Mouse (Mus musculus) midbrain, embryonic 13.5 days (tissue): Measurements from ENCODE around the gene Dbn1. TPM values are rescaled to one million over a fixed set of nuclear protein-coding genes. Genes with fewer than 3 reads are reported as not detected.

Source experiments
- ATAC-seq: fragments of 200-750 bp; cut with Nextera tagmentation; 2 replicates; pipeline ENCODE4 v1.8.0; 2017; ENCODE audit warnings: mild to moderate bottlenecking, moderate TSS enrichment, moderate library complexity
- H3K27ac ChIP-seq: fragments of 300-500 bp; sonication (generic); 2 replicates; pipeline ENCODE4 v1.5.1; 2015; ENCODE audit warnings: inconsistent platforms, mild to moderate bottlenecking, moderate library complexity
- H3K27me3 ChIP-seq: fragments of 300-500 bp; sonication (generic); 2 replicates; pipeline ENCODE4 v1.6.1; 2015; ENCODE audit warnings: mild to moderate bottlenecking, inconsistent platforms
- H3K36me3 ChIP-seq: fragments of 300-500 bp; sonication (generic); 2 replicates; pipeline ENCODE4 v1.6.1; 2015; ENCODE audit warnings: mild to moderate bottlenecking, inconsistent platforms
- H3K4me1 ChIP-seq: fragments of 300-500 bp; sonication (generic); replicated peaks from 2 replicates; pipeline ENCODE4 v1.6.1; 2015; ENCODE audit warnings: inconsistent platforms
- H3K4me2 ChIP-seq: fragments of 300-500 bp; sonication (generic); replicated peaks from 2 replicates; pipeline ENCODE4 v1.6.1; 2015; ENCODE audit warnings: moderate library complexity, mild to moderate bottlenecking, inconsistent platforms
- H3K4me3 ChIP-seq: fragments of 300-500 bp; sonication (generic); replicated peaks from 2 replicates; pipeline ENCODE4 v1.5.1; 2015; ENCODE audit warnings: mild to moderate bottlenecking, inconsistent platforms
- H3K9ac ChIP-seq: fragments of 300-500 bp; sonication (generic); replicated peaks from 2 replicates; pipeline ENCODE4 v1.6.1; 2015; ENCODE audit warnings: mild to moderate bottlenecking, inconsistent platforms
- H3K9me3 ChIP-seq: fragments of 300-500 bp; sonication (generic); 2 replicates; pipeline ENCODE4 v1.6.1; 2016; ENCODE audit warnings: mild to moderate bottlenecking, inconsistent platforms
- WGBS: fragments of 180-500 bp; shearing (Covaris S2); methylation state at CpG from one replicate; pipeline ENCODE4 v1.1.7; 2015; 5-methylcytosine and 5-hydroxymethylcytosine counted together
- polyA plus RNA-seq: library from polyadenylated mRNA; unstranded; fragments of >200 nt; fragmentation: Nextera tagmentation; extraction: Ambion mirVana; gene quantifications from 2 replicates; pipeline ENCODE4 v1.2.1, GENCODE M21; 2015

Gene Dbn1
- polyA plus RNA-seq, 1 experiment from 2014 or later, result 674 TPM

GRCm38 (mm10) chr13:55473961-55474360 lies 13.9 kb downstream of the Dbn1 start:
- ATAC-seq, result no peak

GRCm38 (mm10) chr13:55473076-55473831 lies 14.7 kb downstream of the Dbn1 start:
- peak overlapping the region; percentile 89 for H3K9ac ChIP-seq
- no peaks in the 10 kb centered on the region for H3K9me3 ChIP-seq
- 19% methylated on average over 18 of the region's 18 CpGs for WGBS
- H3K4me3 ChIP-seq, result peak overlapping the region; percentile 51
- H3K27me3 ChIP-seq, result no peaks in the 10 kb centered on the region
- H3K4me2 ChIP-seq, result peak overlapping the region; percentile 97
- ATAC-seq, result no peak
- peaks cover 92% of the 10 kb centered on the region for H3K4me1 ChIP-seq
- peaks cover 58% of the 10 kb centered on the region for H3K36me3 ChIP-seq
- peak overlapping the region; percentile 95 for H3K27ac ChIP-seq

More at GRCm38 (mm10) chr13:55473961-55474360, 13.9 kb downstream of the Dbn1 start:
- 53% methylated on average over 11 of the region's 11 CpGs for WGBS
- Histone ChIP-seq H3K4me3 (no peak overlapping the region), H3K27me3 (no peaks in the 10 kb centered on the region), H3K4me2 (peak overlapping the region; percentile 33; the same call in 1 of the 2 replicates), H3K27ac (peak overlapping the region; percentile 79), H3K4me1 (peaks cover 85% of the 10 kb centered on the region), H3K9ac (peak overlapping the region; percentile 48), H3K36me3 (peaks cover 64% of the 10 kb centered on the region), H3K9me3 (no peaks in the 10 kb centered on the region)

GRCm38 (mm10) chr13:55472132-55473022 lies 15.5 kb downstream of the Dbn1 start:
- WGBS, result under 1% methylated on average over 100 of the region's 103 CpGs
- peak overlapping the region; percentile 97 for H3K4me2 ChIP-seq
- peaks cover 49% of the 10 kb centered on the region for H3K36me3 ChIP-seq
- peak overlapping the region; percentile 95 for H3K27ac ChIP-seq
- no peaks in the 10 kb centered on the region for H3K27me3 ChIP-seq
- H3K9me3 ChIP-seq, result no peaks in the 10 kb centered on the region
- H3K4me1 ChIP-seq, result peaks cover 96% of the 10 kb centered on the region
- H3K9ac ChIP-seq, result peak overlapping the region; percentile 89
- peak; percentile 57 for ATAC-seq
- H3K4me3 ChIP-seq, result peak overlapping the region; percentile 51

GRCm38 (mm10) chr13:55471819-55472131 lies 16.1 kb downstream of the Dbn1 start:
- Histone ChIP-seq H3K27me3 (no peaks in the 10 kb centered on the region), H3K4me1 (peaks cover 98% of the 10 kb centered on the region), H3K27ac (peak overlapping the region; percentile 95), H3K9me3 (no peaks in the 10 kb centered on the region), H3K36me3 (peaks cover 43% of the 10 kb centered on the region), H3K4me3 (peak overlapping the region; percentile 51), H3K4me2 (peak overlapping the region; percentile 97), H3K9ac (peak overlapping the region; percentile 89)
- 0% methylated on average over 31 of the region's 31 CpGs for WGBS
- peak; percentile 31 for ATAC-seq

GRCm38 (mm10) chr13:55471156-55471818 lies 16.6 kb downstream of the Dbn1 start:
- peaks cover 38% of the 10 kb centered on the region for H3K36me3 ChIP-seq
- peak; percentile 62 for ATAC-seq
- peak overlapping the region; percentile 89 for H3K9ac ChIP-seq
- H3K4me1 ChIP-seq, result peaks cover 98% of the 10 kb centered on the region
- no peaks in the 10 kb centered on the region for H3K9me3 ChIP-seq
- H3K27me3 ChIP-seq, result no peaks in the 10 kb centered on the region
- peak overlapping the region; percentile 95 for H3K27ac ChIP-seq
- under 1% methylated on average over 54 of the region's 54 CpGs for WGBS
- H3K4me3 ChIP-seq, result peak overlapping the region; percentile 51
- peak overlapping the region; percentile 97 for H3K4me2 ChIP-seq

GRCm38 (mm10) chr13:55470372-55470771 lies 17.5 kb downstream of the Dbn1 start:
- Histone ChIP-seq H3K4me2 (peak overlapping the region; percentile 97), H3K9ac (peak overlapping the region; percentile 89), H3K4me3 (no peak overlapping the region), H3K27ac (peak overlapping the region; percentile 95), H3K4me1 (peaks cover 98% of the 10 kb centered on the region), H3K27me3 (no peaks in the 10 kb centered on the region), H3K9me3 (no peaks in the 10 kb centered on the region), H3K36me3 (peaks cover 29% of the 10 kb centered on the region)
- ATAC-seq, result no peak
- WGBS, result 31% methylated on average over 9 of the region's 9 CpGs

- ATAC-seq, result no peak
- WGBS, result 32% methylated on average over 13 of the region's 13 CpGs
Measured at GRCm38 (mm10) chr13:55468851-55469560, 18.9 kb downstream of the Dbn1 start.

GRCm38 (mm10) chr13:55465830-55466440 lies 22.0 kb downstream of the Dbn1 start:
- Histone ChIP-seq H3K4me3 (peak overlapping the region; percentile 60), H3K27me3 (no peaks in the 10 kb centered on the region), H3K9ac (peak overlapping the region; percentile 92), H3K36me3 (peaks cover 10% of the 10 kb centered on the region), H3K27ac (peak overlapping the region; percentile 99), H3K4me1 (peaks cover 75% of the 10 kb centered on the region), H3K9me3 (no peaks in the 10 kb centered on the region), H3K4me2 (peak overlapping the region; percentile 86)
- 61% methylated on average over 5 of the region's 5 CpGs for WGBS
- ATAC-seq, result no peak

More at GRCm38 (mm10) chr13:55468851-55469560, 18.9 kb downstream of the Dbn1 start:
- Histone ChIP-seq H3K4me2 (0 out of 2 replicates have a peak overlapping the region, but pooled peaks have one; percentile 13), H3K36me3 (peaks cover 15% of the 10 kb centered on the region), H3K27ac (peak overlapping the region; percentile 47; the same call in 1 of the 2 replicates), H3K4me1 (peaks cover 94% of the 10 kb centered on the region), H3K27me3 (no peaks in the 10 kb centered on the region), H3K9me3 (no peaks in the 10 kb centered on the region), H3K4me3 (no peak overlapping the region), H3K9ac (peak overlapping the region; percentile 44)

- peaks cover 68% of the 10 kb centered on the region for H3K4me1 ChIP-seq
- no peaks in the 10 kb centered on the region for H3K27me3 ChIP-seq
- peak overlapping the region; percentile 60 for H3K4me3 ChIP-seq
- 5% methylated on average over 3 of the region's 3 CpGs for WGBS
- H3K36me3 ChIP-seq, result peaks cover 18% of the 10 kb centered on the region
- peak overlapping the region; percentile 86 for H3K4me2 ChIP-seq
- peak; percentile 44 for ATAC-seq
- peak overlapping the region; percentile 99 for H3K27ac ChIP-seq
- H3K9ac ChIP-seq, result peak overlapping the region; percentile 92
- H3K9me3 ChIP-seq, result no peaks in the 10 kb centered on the region
Measured at GRCm38 (mm10) chr13:55465184-55465583, 22.7 kb downstream of the Dbn1 start.

- WGBS, result under 1% methylated on average over 84 of the region's 84 CpGs
- Histone ChIP-seq H3K36me3 (peaks cover 27% of the 10 kb centered on the region), H3K4me1 (peaks cover 58% of the 10 kb centered on the region)
Measured at GRCm38 (mm10) chr13:55464027-55464884, 23.7 kb downstream of the Dbn1 start, which contains the start of gene Prr7. Gene Prr7, plus strand, starts transcription at chr13:55464267.

More at GRCm38 (mm10) chr13:55464027-55464884, 23.7 kb downstream of the Dbn1 start, which contains the start of gene Prr7:
- H3K4me2 ChIP-seq, result peak within 1 kb of the TSS; percentile 86
- H3K9me3 ChIP-seq, result no peaks in the 10 kb centered on the region
- H3K9ac ChIP-seq, result peak within 1 kb of the TSS; percentile 92
- peak; percentile 86 for ATAC-seq
- H3K27ac ChIP-seq, result peak within 1 kb of the TSS; percentile 99
- no peaks in the 10 kb centered on the region for H3K27me3 ChIP-seq
- peak within 1 kb of the TSS; percentile 60 for H3K4me3 ChIP-seq
